Mouse (Mus musculus): ENCODE measurements around the gene Manba. TPM values are rescaled to one million over a fixed set of nuclear protein-coding genes. Genes with fewer than 3 reads are reported as not detected.

Gene Manba
- polyA plus RNA-seq (2015; fragmentation: Nextera tagmentation; extraction: Ambion mirVana), result 5.8 and 6.6 TPM in 2 replicates

- peak within 1 kb of the TSS; percentile 69 for H3K4me3 ChIP-seq (replicated peaks)
- H3K4me1 ChIP-seq (replicated peaks), result peaks cover 10% of the 10 kb centered on the region
- H3K27me3 ChIP-seq, result no peaks in the 10 kb centered on the region
- ATAC-seq (ENCODE audit: insufficient read depth), result peak; percentile 89
- peak within 1 kb of the TSS; percentile 66 for H3K9ac ChIP-seq
- peak within 1 kb of the TSS; percentile 88 for H3K4me2 ChIP-seq
- H3K9me3 ChIP-seq (replicated peaks), result no peaks in the 10 kb centered on the region
- WGBS (ENCODE audit: insufficient replicate concordance), result 1% methylated on average over 48 of the region's 48 CpGs
- H3K36me3 ChIP-seq (replicated peaks), result no peaks in the 10 kb centered on the region
- H3K27ac ChIP-seq (replicated peaks), result no peak within 1 kb of the TSS
Observed at GRCm38 (mm10) chr3:135485128-135485899, at the start of gene Manba. Manba (plus strand) TSS chr3:135485611.

DNA sequence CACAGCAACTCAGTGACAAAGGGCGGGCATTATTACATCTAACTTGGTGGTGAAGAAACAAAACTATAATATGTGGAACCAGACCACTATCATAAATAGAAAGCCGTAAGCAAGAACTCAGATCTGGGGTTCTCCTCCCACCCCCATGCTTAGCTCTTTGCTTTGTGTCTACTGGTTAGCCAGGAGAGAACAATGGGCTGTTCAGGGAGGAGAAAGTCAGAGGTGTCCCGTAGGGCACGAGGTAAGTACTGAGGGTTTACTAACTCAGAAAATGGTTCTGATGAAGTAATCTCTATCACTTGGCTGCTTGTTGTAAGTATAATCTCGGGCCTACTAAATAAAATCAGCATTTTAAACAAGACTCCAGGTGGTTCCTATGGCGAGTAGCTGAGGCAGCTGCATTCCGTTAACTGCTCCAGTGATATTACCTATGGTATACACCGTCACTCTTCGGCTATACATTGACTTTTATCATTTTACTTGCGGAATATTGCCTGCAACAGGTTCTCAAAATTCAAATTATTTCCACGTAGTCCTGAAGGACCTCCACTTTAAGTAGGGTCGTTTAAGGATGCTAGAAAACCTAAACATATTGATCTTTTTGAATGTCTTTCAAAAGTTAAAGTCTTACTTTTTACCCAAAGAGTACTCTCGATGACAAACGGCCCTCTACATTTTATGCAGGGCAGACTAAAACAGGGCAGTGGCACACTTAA is 48.4 kb upstream of the Manba start:
- no peak for ATAC-seq (ENCODE audit: insufficient read depth)
- peak overlapping the region; percentile 100 for H3K27ac ChIP-seq (replicated peaks)
- peak overlapping the region; percentile 87 for H3K4me3 ChIP-seq (replicated peaks)
- peak overlapping the region; percentile 81 for H3K4me2 ChIP-seq
- no peaks in the 10 kb centered on the region for H3K27me3 ChIP-seq
- 61% methylated on average over 14 of the region's 14 CpGs for WGBS (ENCODE audit: insufficient replicate concordance)
- H3K36me3 ChIP-seq (replicated peaks), result peaks cover 17% of the 10 kb centered on the region
- peaks cover 18% of the 10 kb centered on the region for H3K4me1 ChIP-seq (replicated peaks)
- no peaks in the 10 kb centered on the region for H3K9me3 ChIP-seq (replicated peaks)
- peak overlapping the region; percentile 97 for H3K9ac ChIP-seq

GRCm38 (mm10) chr3:135437758-135438495 is 47.5 kb upstream of the Manba start, which contains the start of gene Ube2d3:
Ube2d3 (plus strand) TSS chr3:135438149.
- H3K9ac ChIP-seq, result peak within 1 kb of the TSS; percentile 97
- H3K27ac ChIP-seq (replicated peaks), result peak within 1 kb of the TSS; percentile 100
- ATAC-seq (ENCODE audit: insufficient read depth), result peak; percentile 78
- H3K4me2 ChIP-seq, result peak within 1 kb of the TSS; percentile 81
- H3K4me1 ChIP-seq (replicated peaks), result peaks cover 23% of the 10 kb centered on the region
- peak within 1 kb of the TSS; percentile 87 for H3K4me3 ChIP-seq (replicated peaks)
- H3K36me3 ChIP-seq (replicated peaks), result peaks cover 18% of the 10 kb centered on the region
- no peaks in the 10 kb centered on the region for H3K9me3 ChIP-seq (replicated peaks)
- no peaks in the 10 kb centered on the region for H3K27me3 ChIP-seq
- under 1% methylated on average over 56 of the region's 56 CpGs for WGBS (ENCODE audit: insufficient replicate concordance)

- no peaks in the 10 kb centered on the region for H3K27me3 ChIP-seq
- peak overlapping the region; percentile 100 for H3K27ac ChIP-seq (replicated peaks)
- H3K4me2 ChIP-seq, result peak overlapping the region; percentile 81
- H3K9ac ChIP-seq, result peak overlapping the region; percentile 97
- no peaks in the 10 kb centered on the region for H3K9me3 ChIP-seq (replicated peaks)
- ATAC-seq (ENCODE audit: insufficient read depth), result peak; percentile 68
- H3K4me1 ChIP-seq (replicated peaks), result peaks cover 29% of the 10 kb centered on the region
- peak overlapping the region; percentile 87 for H3K4me3 ChIP-seq (replicated peaks)
- peaks cover 19% of the 10 kb centered on the region for H3K36me3 ChIP-seq (replicated peaks)
- under 1% methylated on average over 48 of the region's 50 CpGs for WGBS (ENCODE audit: insufficient replicate concordance)
Observed at GRCm38 (mm10) chr3:135438531-135438912, 46.9 kb upstream of the Manba start.

GRCm38 (mm10) chr3:135438913-135439531 is 46.4 kb upstream of the Manba start:
- H3K27ac ChIP-seq (replicated peaks), result peak overlapping the region; percentile 100
- peak; percentile 68 for ATAC-seq (ENCODE audit: insufficient read depth)
- peak overlapping the region; percentile 87 for H3K4me3 ChIP-seq (replicated peaks)
- no peaks in the 10 kb centered on the region for H3K27me3 ChIP-seq
- 1% methylated on average over 59 of the region's 76 CpGs for WGBS (ENCODE audit: insufficient replicate concordance)
- peak overlapping the region; percentile 97 for H3K9ac ChIP-seq
- peaks cover 20% of the 10 kb centered on the region for H3K36me3 ChIP-seq (replicated peaks)
- peak overlapping the region; percentile 81 for H3K4me2 ChIP-seq
- no peaks in the 10 kb centered on the region for H3K9me3 ChIP-seq (replicated peaks)
- H3K4me1 ChIP-seq (replicated peaks), result peaks cover 31% of the 10 kb centered on the region

DNA sequence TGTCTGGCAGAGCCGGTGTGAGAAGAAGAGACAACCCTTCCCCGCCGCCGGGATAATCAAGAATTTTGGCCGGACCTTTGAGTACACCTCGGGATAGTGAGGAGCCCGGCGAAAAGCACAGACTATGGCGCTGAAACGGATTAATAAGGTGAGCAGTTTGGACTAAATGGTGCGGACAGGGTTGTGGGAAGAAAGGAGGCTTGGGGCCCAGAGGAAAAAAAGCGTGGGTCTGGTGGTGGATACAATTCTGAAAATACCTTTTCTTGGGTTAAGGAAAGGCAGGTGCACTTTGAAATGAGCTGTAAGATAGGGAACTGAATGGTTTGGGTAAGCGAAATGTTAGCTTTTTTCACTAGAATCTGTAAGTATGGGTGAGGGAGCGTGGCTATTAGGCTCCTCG is 45.8 kb upstream of the Manba start:
- peak overlapping the region; percentile 81 for H3K4me2 ChIP-seq
- ATAC-seq (ENCODE audit: insufficient read depth), result no peak
- H3K27me3 ChIP-seq, result no peaks in the 10 kb centered on the region
- H3K9ac ChIP-seq, result peak overlapping the region; percentile 97
- H3K4me1 ChIP-seq (replicated peaks), result peaks cover 31% of the 10 kb centered on the region
- under 1% methylated on average over 15 of the region's 15 CpGs for WGBS (ENCODE audit: insufficient replicate concordance)
- peak overlapping the region; percentile 87 for H3K4me3 ChIP-seq (replicated peaks)
- no peaks in the 10 kb centered on the region for H3K9me3 ChIP-seq (replicated peaks)
- peak overlapping the region; percentile 100 for H3K27ac ChIP-seq (replicated peaks)
- H3K36me3 ChIP-seq (replicated peaks), result peaks cover 18% of the 10 kb centered on the region

DNA sequence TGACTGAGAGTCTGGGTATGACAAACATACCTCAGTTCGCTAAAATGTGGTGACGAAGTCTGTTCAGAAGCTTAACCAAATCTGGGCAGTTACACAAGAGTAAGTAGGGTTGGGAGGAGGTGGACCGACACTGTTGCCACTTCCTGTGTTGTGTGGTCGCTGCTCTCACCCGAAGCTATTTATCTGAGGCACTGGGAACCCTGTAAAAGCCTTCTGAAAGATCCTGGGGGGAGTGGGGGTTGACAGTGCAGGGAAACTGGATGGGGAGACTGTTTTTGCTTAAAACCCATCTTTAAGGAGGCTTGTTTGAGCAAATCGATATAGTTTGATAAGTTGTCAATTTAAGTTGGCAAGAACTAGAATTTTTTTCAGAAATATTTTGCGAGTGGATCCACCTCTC is 45.2 kb upstream of the Manba start:
- H3K27me3 ChIP-seq, result no peaks in the 10 kb centered on the region
- H3K36me3 ChIP-seq (replicated peaks), result peaks cover 20% of the 10 kb centered on the region
- WGBS (ENCODE audit: insufficient replicate concordance), result 6% methylated on average over 7 of the region's 7 CpGs
- H3K27ac ChIP-seq (replicated peaks), result peak overlapping the region; percentile 100
- no peak for ATAC-seq (ENCODE audit: insufficient read depth)
- H3K4me1 ChIP-seq (replicated peaks), result peaks cover 34% of the 10 kb centered on the region
- H3K9ac ChIP-seq, result peak overlapping the region; percentile 97
- H3K4me2 ChIP-seq, result peak overlapping the region; percentile 81
- H3K9me3 ChIP-seq (replicated peaks), result no peaks in the 10 kb centered on the region
- H3K4me3 ChIP-seq (replicated peaks), result peak overlapping the region; percentile 87

- peak overlapping the region; percentile 97 for H3K9ac ChIP-seq
- H3K4me1 ChIP-seq (replicated peaks), result peaks cover 34% of the 10 kb centered on the region
- H3K4me2 ChIP-seq, result peak overlapping the region; percentile 81
- no peaks in the 10 kb centered on the region for H3K9me3 ChIP-seq (replicated peaks)
- ATAC-seq (ENCODE audit: insufficient read depth), result no peak
- H3K4me3 ChIP-seq (replicated peaks), result peak overlapping the region; percentile 87
- H3K27me3 ChIP-seq, result no peaks in the 10 kb centered on the region
- peaks cover 18% of the 10 kb centered on the region for H3K36me3 ChIP-seq (replicated peaks)
- peak overlapping the region; percentile 100 for H3K27ac ChIP-seq (replicated peaks)
- 23% methylated on average over 10 of the region's 10 CpGs for WGBS (ENCODE audit: insufficient replicate concordance)
Observed at GRCm38 (mm10) chr3:135440621-135441020, 44.8 kb upstream of the Manba start.

GRCm38 (mm10) chr3:135444930-135445329 is 40.5 kb upstream of the Manba start:
- Histone ChIP-seq H3K4me1 (replicated peaks) (peaks cover 21% of the 10 kb centered on the region), H3K27me3 (no peaks in the 10 kb centered on the region), H3K9me3 (replicated peaks) (no peaks in the 10 kb centered on the region), H3K9ac (no peak overlapping the region), H3K4me2 (no peak overlapping the region), H3K27ac (replicated peaks) (no peak overlapping the region), H3K36me3 (replicated peaks) (peaks cover 31% of the 10 kb centered on the region), H3K4me3 (replicated peaks) (no peak overlapping the region)
- ATAC-seq (ENCODE audit: insufficient read depth), result no peak

GRCm38 (mm10) chr3:135458981-135459380 is 26.4 kb upstream of the Manba start:
- Histone ChIP-seq H3K27me3 (no peaks in the 10 kb centered on the region), H3K9ac (no peak overlapping the region), H3K27ac (replicated peaks) (no peak overlapping the region), H3K9me3 (replicated peaks) (no peaks in the 10 kb centered on the region), H3K4me2 (no peak overlapping the region), H3K4me1 (replicated peaks) (no peaks in the 10 kb centered on the region), H3K4me3 (replicated peaks) (no peak overlapping the region), H3K36me3 (replicated peaks) (peaks cover 68% of the 10 kb centered on the region)
- ATAC-seq (ENCODE audit: insufficient read depth), result no peak
